Mouse (Mus musculus) stomach, embryonic 15.5 days (tissue): ENCODE results near the gene Hhat. TPM values are rescaled to one million over a fixed set of nuclear protein-coding genes. Genes with fewer than 3 reads are reported as not detected.

Experiments used
- ATAC-seq: fragments of 200-750 bp; cut with Nextera tagmentation; 2 replicates; pipeline ENCODE4 v1.8.0; 2017; ENCODE audit warnings: low read depth, moderate number of reproducible peaks, moderate TSS enrichment; ENCODE audit not compliant: insufficient read depth, low FRiP score
- H3K27ac ChIP-seq: fragments of 300-500 bp; sonication (generic); 2 replicates; pipeline ENCODE4 v1.5.1; 2015; ENCODE audit warnings: mild to moderate bottlenecking, inconsistent platforms
- H3K27me3 ChIP-seq: fragments of 300-500 bp; sonication (generic); replicated peaks from 2 replicates; pipeline ENCODE4 v1.6.1; 2015; ENCODE audit warnings: inconsistent platforms
- H3K36me3 ChIP-seq: fragments of 300-500 bp; sonication (generic); 2 replicates; pipeline ENCODE4 v1.6.1; 2015; ENCODE audit warnings: inconsistent platforms
- H3K4me1 ChIP-seq: fragments of 300-500 bp; sonication (generic); 2 replicates; pipeline ENCODE4 v1.6.1; 2015; ENCODE audit warnings: inconsistent platforms
- H3K4me2 ChIP-seq: fragments of 300-500 bp; sonication (generic); 2 replicates; pipeline ENCODE4 v1.6.1; 2015; ENCODE audit warnings: mild to moderate bottlenecking, inconsistent platforms
- H3K4me3 ChIP-seq: fragments of 300-500 bp; sonication (generic); replicated peaks from 2 replicates; pipeline ENCODE4 v1.5.1; 2015; ENCODE audit warnings: inconsistent platforms
- H3K9ac ChIP-seq: fragments of 300-500 bp; sonication (generic); 2 replicates; pipeline ENCODE4 v1.6.1; 2015; ENCODE audit warnings: inconsistent platforms
- H3K9me3 ChIP-seq: fragments of 300-500 bp; sonication (generic); 2 replicates; pipeline ENCODE4 v1.6.1; 2016; ENCODE audit warnings: inconsistent platforms
- WGBS: fragments of 180-500 bp; shearing (Covaris S2); methylation state at CpG from one replicate; pipeline ENCODE4 v1.1.7; 2015; 5-methylcytosine and 5-hydroxymethylcytosine counted together
- polyA plus RNA-seq: library from polyadenylated mRNA; unstranded; fragments of >200 nt; fragmentation: Nextera tagmentation; extraction: Ambion mirVana; gene quantifications from 2 replicates; pipeline ENCODE4 v1.2.1, GENCODE M21; 2015

Hhat gene
- polyA plus RNA-seq, 1 experiment from 2014 or later = 8.7 TPM

DNA sequence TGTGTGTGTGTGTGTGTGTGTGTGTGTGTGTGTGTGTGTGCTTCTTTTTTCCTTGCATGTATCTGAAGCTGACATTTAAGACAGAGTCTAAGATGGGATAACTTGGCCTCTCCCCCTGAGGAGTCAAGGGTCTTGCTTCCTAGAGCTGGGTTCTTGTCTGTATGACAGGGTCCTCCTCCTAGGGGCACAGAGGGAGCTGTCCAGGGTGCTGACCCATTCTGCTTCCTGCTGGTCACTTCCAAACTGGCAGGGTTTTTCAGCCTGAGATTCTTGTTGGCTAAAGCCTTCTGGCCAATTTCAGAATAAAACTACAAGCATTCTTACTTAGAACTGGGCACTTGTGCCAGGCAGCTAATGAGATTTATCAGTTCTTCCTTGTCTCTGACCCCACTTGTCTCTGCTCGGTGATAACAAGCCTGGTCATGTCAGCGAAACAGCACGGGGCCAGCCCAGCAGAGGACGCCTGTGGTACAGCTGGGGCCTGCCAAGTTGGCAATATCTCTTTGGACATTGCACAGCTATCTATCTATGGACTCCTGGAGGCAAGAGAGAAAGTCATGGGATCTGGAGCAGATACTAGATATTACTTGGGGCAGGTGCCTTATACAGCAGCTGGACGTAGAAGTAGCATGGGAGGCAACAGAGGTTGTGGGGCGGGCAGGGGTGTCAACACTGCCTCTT, 313.4 kb downstream of the Hhat start:
- ATAC-seq = no peak
- Histone ChIP-seq H3K4me1 (no peaks in the 10 kb centered on the region), H3K4me2 (no peak overlapping the region), H3K9ac (no peak overlapping the region), H3K27me3 (no peaks in the 10 kb centered on the region), H3K4me3 (no peak overlapping the region), H3K9me3 (no peaks in the 10 kb centered on the region), H3K27ac (no peak overlapping the region), H3K36me3 (no peaks in the 10 kb centered on the region)
- 77% methylated on average over 6 of the region's 6 CpGs for WGBS

DNA sequence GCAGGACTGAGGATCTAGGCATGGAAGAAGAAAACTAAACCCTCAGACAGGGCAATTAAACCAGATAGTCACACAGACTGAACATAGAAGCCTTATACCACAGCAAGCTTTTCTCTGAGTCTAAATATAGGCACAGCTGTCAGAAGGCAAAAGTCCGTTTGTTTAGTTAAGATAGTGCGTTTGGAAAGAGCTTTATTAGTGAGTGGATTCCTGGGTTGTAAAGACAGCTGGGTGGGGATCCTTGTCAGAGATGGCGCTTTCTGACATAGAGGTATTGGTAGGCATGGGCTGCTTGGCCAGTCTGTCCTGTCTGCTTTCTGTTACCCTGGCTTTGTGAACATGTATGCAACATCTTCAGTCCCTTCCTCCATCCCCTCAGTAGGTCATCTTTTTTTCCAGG, 314.0 kb downstream of the Hhat start:
- H3K9ac ChIP-seq = no peak overlapping the region
- no peaks in the 10 kb centered on the region for H3K4me1 ChIP-seq
- no peak overlapping the region for H3K4me3 ChIP-seq
- H3K36me3 ChIP-seq = no peaks in the 10 kb centered on the region
- WGBS = 37% methylated on average over 3 of the region's 3 CpGs
- no peaks in the 10 kb centered on the region for H3K9me3 ChIP-seq
- no peak for ATAC-seq
- no peak overlapping the region for H3K27ac ChIP-seq
- no peaks in the 10 kb centered on the region for H3K27me3 ChIP-seq
- H3K4me2 ChIP-seq = no peak overlapping the region

DNA sequence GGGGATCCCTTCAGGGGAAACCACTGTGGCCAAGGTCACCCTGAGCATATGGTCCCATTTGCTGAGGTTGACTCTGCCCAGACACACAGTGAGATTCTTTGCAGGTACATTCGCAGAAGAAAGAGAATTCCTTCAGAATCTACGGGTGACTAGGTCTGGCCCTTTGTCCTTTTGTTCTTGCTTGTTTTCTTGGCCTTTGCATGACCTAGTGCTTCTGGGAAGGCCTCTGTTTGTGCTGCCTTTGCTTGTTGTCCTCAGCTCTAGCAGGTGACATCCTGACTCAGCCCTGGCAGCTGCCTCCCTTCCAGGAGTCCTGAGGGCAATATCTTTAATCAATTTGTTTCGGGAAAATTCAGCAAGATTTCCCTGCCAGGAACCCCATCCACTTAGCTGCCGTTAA, 316.0 kb downstream of the Hhat start:
- Histone ChIP-seq H3K4me1 (no peaks in the 10 kb centered on the region; the same call in 1 of the 2 replicates), H3K9ac (no peak overlapping the region), H3K4me2 (no peak overlapping the region), H3K4me3 (no peak overlapping the region), H3K27me3 (no peaks in the 10 kb centered on the region), H3K9me3 (no peaks in the 10 kb centered on the region), H3K27ac (no peak overlapping the region), H3K36me3 (no peaks in the 10 kb centered on the region)
- ATAC-seq = no peak
- 54% methylated on average over 4 of the region's 4 CpGs for WGBS

DNA sequence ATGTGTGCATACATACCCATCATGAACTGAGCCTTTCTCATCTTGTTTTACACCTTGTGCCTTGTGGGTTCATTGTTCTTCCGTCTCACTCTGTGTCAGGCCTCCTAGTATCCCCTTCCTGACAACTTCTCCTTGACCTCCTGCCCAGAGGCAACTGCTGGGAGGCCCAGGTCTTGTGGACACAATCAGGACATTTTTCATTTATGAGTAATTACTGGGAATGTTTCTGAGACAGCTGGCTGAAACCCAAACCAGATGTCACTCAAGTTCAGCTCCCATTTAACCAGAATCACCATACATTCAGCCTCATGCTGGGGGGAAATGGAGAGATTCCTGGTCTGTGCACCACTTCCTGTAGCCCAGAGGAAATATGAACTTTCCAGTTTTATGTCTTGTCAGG, 316.5 kb downstream of the Hhat start:
- no peak for ATAC-seq
- Histone ChIP-seq H3K4me2 (no peak overlapping the region), H3K9ac (no peak overlapping the region), H3K9me3 (no peaks in the 10 kb centered on the region), H3K4me3 (no peak overlapping the region), H3K4me1 (no peaks in the 10 kb centered on the region; the same call in 1 of the 2 replicates), H3K27me3 (no peaks in the 10 kb centered on the region), H3K27ac (no peak overlapping the region), H3K36me3 (no peaks in the 10 kb centered on the region)
- 52% methylated on average over 1 of the region's 1 CpGs for WGBS

DNA sequence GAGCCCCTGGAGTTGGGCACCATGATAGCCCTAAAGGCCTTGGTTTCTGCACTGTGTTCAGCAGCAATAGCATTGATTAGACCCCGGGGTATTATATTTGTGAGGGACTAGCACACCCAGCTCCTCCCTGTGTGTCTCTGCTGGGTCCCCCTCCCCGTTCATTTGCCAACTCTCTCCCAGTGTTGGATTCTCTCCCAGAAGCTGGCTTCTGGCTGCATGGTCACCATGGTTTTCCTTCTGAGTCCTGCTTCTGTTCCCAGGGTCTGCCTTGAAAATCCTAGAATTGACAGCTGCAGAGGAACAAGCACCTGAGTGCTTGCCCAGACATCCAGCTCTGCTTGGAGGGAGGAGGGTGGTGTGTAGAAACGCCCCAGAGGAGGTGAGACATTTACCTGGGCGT, 319.3 kb downstream of the Hhat start:
- no peaks in the 10 kb centered on the region for H3K27me3 ChIP-seq
- H3K4me3 ChIP-seq = no peak overlapping the region
- H3K4me2 ChIP-seq = no peak overlapping the region
- whole genome bisulfite sequencing = 67% methylated on average over 4 of the region's 4 CpGs
- no peaks in the 10 kb centered on the region for H3K9me3 ChIP-seq
- H3K27ac ChIP-seq = no peak overlapping the region
- H3K9ac ChIP-seq = no peak overlapping the region
- no peaks in the 10 kb centered on the region; the same call in 1 of the 2 replicates for H3K4me1 ChIP-seq
- ATAC-seq = no peak
- no peaks in the 10 kb centered on the region for H3K36me3 ChIP-seq

DNA sequence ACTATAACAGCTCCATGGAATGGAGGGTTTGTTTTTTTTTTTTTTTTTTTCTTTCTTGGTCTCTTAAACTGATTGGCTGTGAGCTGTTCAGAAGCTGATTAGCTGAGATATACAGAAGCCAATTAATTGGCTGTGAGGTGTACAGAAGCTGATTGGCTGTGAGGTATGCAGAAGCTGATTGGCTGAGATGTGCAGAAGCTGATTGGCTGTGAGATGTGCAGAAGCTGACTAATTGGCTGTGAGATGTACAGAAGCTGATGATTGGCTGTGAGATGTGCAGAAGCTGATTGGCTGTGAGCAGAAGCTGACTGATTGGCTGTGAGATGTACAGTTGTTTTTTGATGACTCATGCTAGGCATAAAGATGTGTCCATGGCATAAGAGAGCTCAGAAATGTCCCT, 320.6 kb downstream of the Hhat start:
- no peak for ATAC-seq
- H3K4me2 ChIP-seq = no peak overlapping the region
- peak overlapping the region; percentile 54; the same call in 1 of the 2 replicates for H3K27ac ChIP-seq
- H3K27me3 ChIP-seq = no peaks in the 10 kb centered on the region
- H3K36me3 ChIP-seq = no peaks in the 10 kb centered on the region
- H3K4me1 ChIP-seq = no peaks in the 10 kb centered on the region; the same call in 1 of the 2 replicates
- H3K9me3 ChIP-seq = no peaks in the 10 kb centered on the region
- H3K9ac ChIP-seq = no peak overlapping the region
- H3K4me3 ChIP-seq = no peak overlapping the region

DNA sequence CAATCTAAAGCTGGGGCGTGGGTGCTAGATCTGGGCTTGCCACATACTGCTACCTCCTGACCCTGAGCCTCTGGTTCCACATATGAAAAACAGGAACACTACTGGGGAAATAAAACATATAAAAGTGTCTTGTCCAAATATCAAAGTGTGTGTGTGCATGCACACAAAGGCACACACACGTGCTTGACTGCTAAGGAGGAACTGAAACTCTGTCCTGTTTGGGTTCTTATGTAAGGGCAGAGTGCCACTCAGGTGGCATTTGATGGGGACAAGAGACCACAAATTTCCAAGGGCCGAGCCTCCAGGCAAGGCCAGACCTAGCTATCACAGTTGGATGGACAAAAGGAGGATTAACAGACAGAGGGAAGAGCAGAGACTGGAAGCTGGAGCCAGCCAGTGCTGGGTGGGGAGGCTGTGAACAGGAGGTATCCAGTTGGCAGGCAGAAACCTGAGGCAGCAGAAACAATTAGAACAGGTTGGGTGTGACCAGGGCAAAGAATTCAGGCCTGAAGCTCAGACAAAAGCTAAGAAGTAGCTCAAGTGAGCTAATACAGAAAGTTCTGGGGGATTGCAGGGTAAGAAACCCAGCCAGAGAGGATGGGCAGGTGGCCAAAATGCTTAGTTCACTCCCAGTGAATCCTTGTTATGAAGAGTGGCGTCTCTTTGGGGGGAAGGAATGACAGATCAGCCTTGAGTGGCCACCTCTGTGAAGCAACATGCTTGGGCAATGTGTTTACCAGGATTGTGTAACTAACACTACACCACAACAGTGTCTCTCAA, 321.3 kb downstream of the Hhat start:
- Histone ChIP-seq H3K4me2 (no peak overlapping the region), H3K27ac (peak overlapping the region; percentile 54; the same call in 1 of the 2 replicates), H3K4me1 (peaks cover 5% of the 10 kb centered on the region), H3K9me3 (no peaks in the 10 kb centered on the region), H3K4me3 (no peak overlapping the region), H3K9ac (no peak overlapping the region), H3K27me3 (no peaks in the 10 kb centered on the region), H3K36me3 (no peaks in the 10 kb centered on the region)
- no peak for ATAC-seq
- WGBS = 57% methylated on average over 4 of the region's 4 CpGs

DNA sequence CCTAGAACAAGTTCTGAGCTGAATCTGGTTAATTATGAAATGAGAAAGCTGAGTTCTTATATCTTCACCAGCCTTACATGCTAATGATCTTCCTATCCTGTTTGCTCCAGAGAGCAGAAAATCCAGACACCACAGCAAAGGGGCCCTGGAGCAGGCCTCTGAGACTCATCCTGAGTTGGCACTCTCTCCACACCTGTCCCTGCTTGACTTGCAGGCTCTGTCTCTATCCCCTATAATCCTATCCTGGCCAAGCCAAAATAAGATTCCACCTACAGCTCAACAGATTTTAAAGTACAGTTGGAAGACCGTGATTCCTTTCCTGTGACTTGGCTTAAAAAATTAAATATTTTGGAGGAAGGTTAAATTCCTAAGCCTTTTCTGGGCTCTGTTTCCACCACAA, 322.5 kb downstream of the Hhat start:
- H3K9ac ChIP-seq = no peak overlapping the region
- H3K4me1 ChIP-seq = peaks cover 8% of the 10 kb centered on the region
- no peak overlapping the region for H3K27ac ChIP-seq
- WGBS = 81% methylated on average over 1 of the region's 1 CpGs
- ATAC-seq = no peak
- no peaks in the 10 kb centered on the region for H3K36me3 ChIP-seq
- no peak overlapping the region for H3K4me2 ChIP-seq
- no peaks in the 10 kb centered on the region for H3K9me3 ChIP-seq
- no peak overlapping the region for H3K4me3 ChIP-seq
- no peaks in the 10 kb centered on the region for H3K27me3 ChIP-seq

DNA sequence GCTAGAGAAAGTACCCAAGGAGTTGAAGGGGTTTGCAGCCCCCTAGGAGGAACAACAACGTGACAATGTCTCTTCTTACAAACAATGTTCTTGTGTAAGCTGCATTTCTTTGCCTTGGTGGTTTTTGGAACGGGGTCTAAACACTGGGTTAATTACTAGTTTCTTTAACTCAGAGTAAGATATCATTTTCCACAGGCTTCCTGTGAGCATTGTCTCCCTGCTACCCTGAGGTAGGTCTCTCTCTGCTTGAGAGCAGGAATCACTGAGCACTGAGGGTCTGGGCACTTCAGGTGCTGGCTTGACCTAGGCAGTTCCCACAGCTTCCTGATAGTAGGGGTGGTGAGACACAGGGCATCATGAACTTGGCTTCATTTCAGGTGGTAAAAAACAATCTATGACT, 323.4 kb downstream of the Hhat start:
- Histone ChIP-seq H3K9ac (no peak overlapping the region), H3K4me3 (no peak overlapping the region), H3K36me3 (no peaks in the 10 kb centered on the region), H3K9me3 (no peaks in the 10 kb centered on the region), H3K4me1 (peaks cover 8% of the 10 kb centered on the region), H3K27me3 (no peaks in the 10 kb centered on the region), H3K27ac (no peak overlapping the region), H3K4me2 (no peak overlapping the region)
- ATAC-seq = no peak
- 61% methylated on average over 2 of the region's 2 CpGs for WGBS

Other genes starting within 250 kb of the Hhat start
- gene Sertad4, start 84.5 kb upstream of the Hhat start, polyA plus RNA-seq = 18.4 and 19.3 TPM in 2 replicates